Mouse (Mus musculus): ENCODE data around the gene Phykpl.

GRCm38 (mm10) chr11:51586411-51586810 lies 1.9 kb downstream of the Phykpl start:
- TF ChIP-seq CTCF (IDR thresholded peaks at IDR 0.05; ENCODE audit: low read depth) (no peak), EP300 (IDR thresholded peaks at IDR 0.05; ENCODE audit: low read depth) (no peak)
